Mouse (Mus musculus) liver, embryonic 16.5 days (tissue): ENCODE data around the gene Rps17. TPM values are rescaled to one million over a fixed set of nuclear protein-coding genes. Genes with fewer than 3 reads are reported as not detected.

Experiments
- ATAC-seq: fragments of 200-750 bp; cut with Nextera tagmentation; 2 replicates; pipeline ENCODE4 v1.8.0; 2017; ENCODE audit warnings: low read depth, mild to moderate bottlenecking, moderate number of reproducible peaks, moderate library complexity
- H3K27ac ChIP-seq: fragments of 300-500 bp; sonication (generic); 2 replicates; pipeline ENCODE4 v1.5.1; 2014; ENCODE audit warnings: mild to moderate bottlenecking, low read length
- H3K27me3 ChIP-seq: fragments of 300-500 bp; sonication (generic); 2 replicates; pipeline ENCODE4 v1.6.1; 2014; ENCODE audit warnings: low read depth, low read length, mixed read lengths; ENCODE audit not compliant: control insufficient read depth, insufficient read depth
- H3K36me3 ChIP-seq: fragments of 300-500 bp; sonication (generic); 2 replicates; pipeline ENCODE4 v1.6.1; 2014; ENCODE audit warnings: mild to moderate bottlenecking; ENCODE audit not compliant: control insufficient read depth, insufficient read depth
- H3K4me1 ChIP-seq: fragments of 300-500 bp; sonication (generic); 2 replicates; pipeline ENCODE4 v1.6.1; 2014; ENCODE audit warnings: low read depth, low read length, mixed read lengths; ENCODE audit not compliant: control insufficient read depth
- H3K4me2 ChIP-seq: fragments of 300-500 bp; sonication (generic); 2 replicates; pipeline ENCODE4 v1.6.1; 2014; ENCODE audit warnings: low read depth, low read length, mixed read lengths
- H3K4me3 ChIP-seq: fragments of 300-500 bp; sonication (generic); 2 replicates; pipeline ENCODE4 v1.5.1; 2014; ENCODE audit warnings: low read depth, mild to moderate bottlenecking, low read length
- H3K9ac ChIP-seq: fragments of 300-500 bp; sonication (generic); 2 replicates; pipeline ENCODE4 v1.6.1; 2014; ENCODE audit warnings: low read depth, low read length
- H3K9me3 ChIP-seq: fragments of 300-500 bp; sonication (generic); replicated peaks from 2 replicates; pipeline ENCODE4 v1.6.1; 2016; ENCODE audit warnings: low read length; ENCODE audit not compliant: control insufficient read depth
- WGBS: fragments of 180-500 bp; shearing (Covaris S2); extraction: QIAGEN DNeasy Blood & Tissue Kit; methylation state at CpG from one replicate; pipeline ENCODE4 v1.1.7; 2014; ENCODE audit not compliant: insufficient replicate concordance; 5-methylcytosine and 5-hydroxymethylcytosine counted together
- polyA plus RNA-seq: library from polyadenylated mRNA; unstranded; fragments of >200 nt; fragmentation: Nextera tagmentation; extraction: Ambion mirVana; gene quantifications from 2 replicates; pipeline ENCODE4 v1.2.1, GENCODE M21; 2015

Rps17 gene
- polyA plus RNA-seq, 1 experiment from 2014 or later: 564 TPM

DNA sequence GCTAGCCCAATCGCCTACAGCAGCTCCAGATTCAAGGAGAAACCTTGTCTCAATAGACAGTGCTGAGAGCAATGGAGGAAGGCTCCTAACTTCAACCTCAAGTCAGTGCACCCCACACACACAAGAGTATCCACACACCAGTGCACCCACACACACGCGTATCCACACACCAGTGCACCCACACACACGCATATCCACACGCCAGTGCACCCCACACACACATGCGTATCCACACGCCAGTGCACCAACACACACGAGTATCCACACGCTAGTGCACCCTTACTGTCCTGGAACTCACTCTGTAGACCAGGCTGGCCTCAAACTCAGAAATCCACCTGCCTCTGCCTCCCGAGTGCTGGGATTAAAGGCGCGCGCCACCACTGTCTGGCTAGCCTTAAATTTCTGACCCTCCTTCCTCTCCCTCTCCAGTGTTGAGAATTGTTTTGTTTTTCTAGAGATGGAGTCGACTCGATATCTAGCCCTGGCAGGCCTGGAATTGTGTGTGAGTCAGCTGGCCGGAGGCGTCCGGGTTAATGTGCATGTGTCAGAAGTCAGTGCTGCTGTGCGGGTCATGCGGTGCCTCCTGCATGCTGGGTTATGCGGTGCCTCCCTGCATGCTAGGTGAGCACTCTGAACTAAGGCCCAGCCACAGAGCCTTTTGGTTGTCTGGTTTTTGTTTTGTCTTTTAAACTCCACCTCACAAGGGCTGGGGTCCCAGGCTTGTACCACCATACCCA, 7.1 kb downstream of the Rps17 start:
- no peak overlapping the region for H3K9ac ChIP-seq
- no peak overlapping the region for H3K4me3 ChIP-seq
- peaks cover 25% of the 10 kb centered on the region for H3K36me3 ChIP-seq
- H3K27ac ChIP-seq: no peak overlapping the region
- H3K9me3 ChIP-seq: no peaks in the 10 kb centered on the region
- peaks cover 3% of the 10 kb centered on the region for H3K4me1 ChIP-seq
- H3K4me2 ChIP-seq: no peak overlapping the region
- WGBS: 90% methylated on average over 21 of the region's 21 CpGs
- ATAC-seq: no peak
- no peaks in the 10 kb centered on the region for H3K27me3 ChIP-seq

DNA sequence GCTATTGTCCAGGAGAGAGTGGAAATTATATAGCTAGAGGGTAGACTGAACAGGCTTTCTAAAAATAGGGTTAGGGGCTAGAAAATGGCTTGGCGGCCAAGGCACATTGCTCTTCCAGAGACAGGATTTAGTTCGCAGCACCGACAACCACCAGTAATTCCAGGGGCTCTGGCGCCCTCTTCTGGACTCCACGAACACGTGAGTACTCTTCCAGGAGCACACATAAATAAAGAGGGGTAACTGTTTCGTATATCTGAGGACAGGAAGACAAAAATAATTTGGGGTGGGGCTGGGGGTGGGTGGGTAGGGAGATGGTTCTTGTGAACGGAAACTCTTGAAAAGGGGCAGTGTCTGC, 8.6 kb downstream of the Rps17 start:
- Histone ChIP-seq H3K9me3 (no peaks in the 10 kb centered on the region), H3K9ac (no peak overlapping the region), H3K27me3 (no peaks in the 10 kb centered on the region), H3K4me2 (no peak overlapping the region), H3K4me3 (no peak overlapping the region), H3K36me3 (peaks cover 14% of the 10 kb centered on the region), H3K4me1 (no peaks in the 10 kb centered on the region; the same call in 1 of the 2 replicates), H3K27ac (no peak overlapping the region)
- ATAC-seq: no peak
- 39% methylated on average over 8 of the region's 8 CpGs for WGBS

DNA sequence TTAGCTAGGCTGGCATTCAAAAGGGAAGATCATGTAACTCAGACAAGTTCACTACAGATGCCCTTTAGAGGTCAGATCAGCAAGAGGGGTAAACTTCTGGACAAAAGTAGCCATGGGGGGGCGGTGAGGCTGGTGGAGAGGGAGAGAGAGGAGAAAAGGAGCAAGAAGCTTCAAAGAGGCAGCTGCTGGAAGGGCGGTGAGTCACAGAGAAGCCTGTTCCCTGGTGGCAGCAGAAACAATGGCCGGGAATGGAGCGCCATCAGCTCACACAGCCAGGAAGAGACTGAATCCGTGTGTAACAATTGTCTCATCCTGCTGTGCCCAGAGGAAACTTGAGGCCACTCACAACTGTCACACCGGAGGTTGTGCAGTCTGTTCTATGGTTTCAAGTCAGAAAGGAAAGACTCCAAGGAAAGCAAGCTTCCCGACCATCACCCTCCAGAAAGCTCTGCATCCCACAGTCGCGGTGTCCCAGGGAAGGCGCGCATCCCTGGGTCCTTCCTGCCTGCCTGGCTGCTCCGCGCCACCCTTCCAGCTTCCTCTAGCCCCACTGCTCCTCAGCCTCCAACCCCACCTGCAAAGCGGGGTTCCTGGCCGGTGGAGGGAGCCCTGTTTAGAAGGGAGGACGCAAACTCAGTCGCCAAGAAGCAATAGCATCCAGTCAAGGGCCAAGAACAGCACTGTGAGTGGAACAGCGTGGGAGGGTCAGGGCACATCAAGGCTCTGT, 9.2 kb downstream of the Rps17 start:
- WGBS: 80% methylated on average over 18 of the region's 18 CpGs
- no peak overlapping the region for H3K27ac ChIP-seq
- H3K9me3 ChIP-seq: no peaks in the 10 kb centered on the region
- H3K4me1 ChIP-seq: no peaks in the 10 kb centered on the region; the same call in 1 of the 2 replicates
- H3K36me3 ChIP-seq: peaks cover 14% of the 10 kb centered on the region
- no peaks in the 10 kb centered on the region for H3K27me3 ChIP-seq
- no peak overlapping the region for H3K9ac ChIP-seq
- 0 out of 2 replicates have a peak, but pooled peaks have one; percentile 13 for ATAC-seq
- H3K4me2 ChIP-seq: no peak overlapping the region
- no peak overlapping the region for H3K4me3 ChIP-seq

DNA sequence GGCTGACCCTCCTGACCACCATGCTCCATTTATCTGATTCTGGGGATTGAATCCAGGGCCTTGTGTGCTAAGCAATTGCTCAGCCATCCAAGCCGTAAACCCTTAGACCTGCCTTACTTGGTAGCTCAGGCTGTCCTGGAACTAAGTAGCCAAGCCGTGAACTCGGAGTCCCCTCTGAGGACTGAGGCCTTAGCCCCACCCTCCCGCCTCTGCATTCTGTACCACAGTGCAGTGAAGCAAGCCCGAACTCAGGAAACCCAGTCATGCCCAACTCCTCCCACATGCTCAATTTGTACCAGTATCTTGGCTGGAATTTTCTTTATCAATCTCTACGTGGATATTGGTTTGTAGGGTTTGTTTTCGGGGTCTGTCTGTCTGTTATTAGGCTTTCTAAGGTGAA, 13.2 kb downstream of the Rps17 start:
- Histone ChIP-seq H3K4me1 (peaks cover 2% of the 10 kb centered on the region), H3K27ac (no peak overlapping the region), H3K9ac (no peak overlapping the region), H3K4me3 (no peak overlapping the region), H3K36me3 (peaks cover 3% of the 10 kb centered on the region), H3K9me3 (no peaks in the 10 kb centered on the region), H3K4me2 (no peak overlapping the region), H3K27me3 (no peaks in the 10 kb centered on the region)
- ATAC-seq: no peak
- 68% methylated on average over 7 of the region's 7 CpGs for WGBS

DNA sequence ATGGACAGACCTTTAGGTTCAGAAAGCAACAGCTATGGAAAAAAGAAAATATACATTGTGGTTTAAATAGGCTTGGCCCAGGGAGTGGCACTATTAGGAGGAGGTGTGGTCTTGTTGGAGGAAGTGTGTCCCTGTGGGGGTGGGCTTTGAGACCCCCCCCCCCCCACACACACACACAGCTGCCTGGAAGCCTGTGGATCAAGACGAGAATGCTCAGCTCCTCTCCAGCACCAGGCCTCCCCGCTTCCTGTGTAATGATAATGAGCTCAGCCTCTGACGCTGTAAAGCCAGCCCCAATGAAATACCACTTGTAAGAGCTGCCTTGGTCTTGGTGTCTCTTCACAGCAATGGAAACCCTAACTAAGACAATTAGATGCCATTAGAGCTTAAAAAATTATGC, 14.3 kb downstream of the Rps17 start:
- H3K36me3 ChIP-seq: peaks cover 3% of the 10 kb centered on the region
- no peak overlapping the region for H3K4me2 ChIP-seq
- WGBS: 17% methylated on average over 3 of the region's 3 CpGs
- no peak for ATAC-seq
- H3K9ac ChIP-seq: no peak overlapping the region
- H3K9me3 ChIP-seq: no peaks in the 10 kb centered on the region
- no peak overlapping the region for H3K4me3 ChIP-seq
- H3K27me3 ChIP-seq: no peaks in the 10 kb centered on the region
- H3K4me1 ChIP-seq: peaks cover 3% of the 10 kb centered on the region
- H3K27ac ChIP-seq: no peak overlapping the region

DNA sequence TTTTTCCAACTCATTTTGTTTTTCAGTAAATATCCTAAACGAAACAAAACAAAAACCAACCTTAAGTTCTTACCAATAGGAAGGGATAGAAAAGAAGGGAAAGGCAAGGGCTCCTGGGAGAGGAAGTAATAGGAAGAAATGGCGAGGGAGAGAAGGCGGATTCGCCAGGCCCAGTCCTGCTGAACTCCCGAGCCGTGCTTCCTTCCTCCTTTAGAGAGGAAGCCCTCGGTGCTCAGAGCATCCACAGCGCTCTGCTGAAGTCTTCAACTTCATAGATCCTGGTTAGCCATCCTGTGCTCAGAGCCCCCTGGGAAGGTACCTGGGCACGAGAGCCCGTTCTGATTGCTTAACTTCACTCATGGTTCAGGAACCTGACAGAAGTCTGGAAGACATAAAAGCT, 17.4 kb downstream of the Rps17 start:
- Histone ChIP-seq H3K27me3 (no peaks in the 10 kb centered on the region), H3K4me3 (no peak overlapping the region), H3K9ac (no peak overlapping the region), H3K4me1 (peaks cover 3% of the 10 kb centered on the region), H3K4me2 (no peak overlapping the region), H3K36me3 (no peaks in the 10 kb centered on the region), H3K27ac (no peak overlapping the region), H3K9me3 (no peaks in the 10 kb centered on the region)
- ATAC-seq: no peak
- 45% methylated on average over 10 of the region's 10 CpGs for WGBS

DNA sequence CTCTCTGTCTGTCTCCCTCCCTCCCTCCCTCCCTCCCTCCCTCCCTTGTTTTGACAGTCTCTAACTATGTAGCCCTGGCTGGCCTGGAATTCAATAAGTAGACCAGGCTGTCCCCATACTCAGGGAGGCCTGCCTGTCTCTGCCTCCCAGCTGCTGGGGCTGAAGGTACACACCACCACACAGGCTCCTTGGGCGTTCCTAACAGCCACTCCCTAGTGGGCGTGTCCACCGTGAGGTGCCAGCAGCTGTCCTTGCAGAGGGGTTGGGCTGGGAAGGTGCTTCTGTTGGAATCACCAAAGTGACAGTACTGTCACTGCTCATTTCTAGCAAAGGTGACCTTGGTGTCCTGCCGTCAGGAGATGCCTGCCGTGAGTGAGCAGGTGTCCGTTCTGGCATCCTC, 18.2 kb downstream of the Rps17 start:
- H3K4me2 ChIP-seq: no peak overlapping the region
- no peak overlapping the region for H3K27ac ChIP-seq
- H3K4me1 ChIP-seq: peaks cover 3% of the 10 kb centered on the region
- H3K9me3 ChIP-seq: no peaks in the 10 kb centered on the region
- H3K27me3 ChIP-seq: no peaks in the 10 kb centered on the region
- H3K9ac ChIP-seq: no peak overlapping the region
- no peak overlapping the region for H3K4me3 ChIP-seq
- 49% methylated on average over 6 of the region's 6 CpGs for WGBS
- no peaks in the 10 kb centered on the region for H3K36me3 ChIP-seq
- peak; percentile 55; the same call in 1 of the 2 replicates for ATAC-seq

DNA sequence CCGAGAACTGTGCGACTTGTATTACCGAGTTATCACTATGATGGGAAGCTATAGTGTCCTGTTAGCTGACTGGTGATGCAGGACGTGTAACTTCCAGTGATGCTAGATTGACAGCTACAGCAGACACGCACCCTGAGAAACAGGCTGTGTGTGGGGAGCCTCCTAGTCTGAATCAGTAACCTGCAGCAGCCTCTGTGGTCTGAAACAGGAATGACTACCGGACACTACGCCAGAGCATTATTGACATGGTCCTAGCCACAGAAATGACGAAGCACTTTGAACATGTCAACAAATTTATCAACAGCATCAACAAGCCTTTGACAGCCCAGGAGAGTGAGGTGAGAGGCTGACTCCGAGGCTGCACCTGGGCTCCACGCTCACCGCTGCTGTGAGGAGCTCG, 19.0 kb downstream of the Rps17 start:
- H3K4me2 ChIP-seq: no peak overlapping the region
- 56% methylated on average over 12 of the region's 12 CpGs for WGBS
- no peaks in the 10 kb centered on the region for H3K27me3 ChIP-seq
- H3K4me1 ChIP-seq: peaks cover 3% of the 10 kb centered on the region
- H3K4me3 ChIP-seq: no peak overlapping the region
- no peak overlapping the region for H3K27ac ChIP-seq
- H3K9ac ChIP-seq: no peak overlapping the region
- H3K9me3 ChIP-seq: no peaks in the 10 kb centered on the region
- H3K36me3 ChIP-seq: no peaks in the 10 kb centered on the region
- no peak for ATAC-seq

DNA sequence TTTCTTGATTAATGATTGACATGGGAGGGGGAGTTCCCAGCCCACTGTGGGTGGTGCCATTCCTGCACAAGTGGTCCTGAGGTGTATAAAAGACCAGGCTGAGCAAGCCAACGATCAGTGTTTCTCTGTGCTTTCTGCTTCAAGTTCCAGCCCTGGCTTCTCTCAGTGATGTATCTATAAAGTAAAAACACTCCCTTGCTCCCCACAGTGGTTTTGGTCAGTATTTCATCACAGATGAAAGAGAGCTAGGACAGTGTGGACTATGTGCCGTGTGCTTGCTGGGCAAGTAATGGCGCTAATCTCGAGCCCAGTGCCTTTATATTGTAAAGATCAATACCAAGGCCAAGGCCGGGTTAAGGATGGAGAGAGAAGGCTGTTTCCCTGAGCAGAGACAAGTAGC, 23.3 kb downstream of the Rps17 start:
- Histone ChIP-seq H3K4me2 (no peak overlapping the region), H3K36me3 (no peaks in the 10 kb centered on the region), H3K9ac (no peak overlapping the region), H3K4me1 (peaks cover under 1% of the 10 kb centered on the region), H3K9me3 (no peaks in the 10 kb centered on the region), H3K4me3 (no peak overlapping the region), H3K27me3 (no peaks in the 10 kb centered on the region), H3K27ac (no peak overlapping the region)
- ATAC-seq: no peak
- WGBS: 51% methylated on average over 5 of the region's 5 CpGs
